Mouse (Mus musculus) erythroblast, embryonic 14.5 days (primary cell): ENCODE measurements around the gene Meis2.

Experiments
- GATA1 ChIP-seq: IDR thresholded peaks from 2 replicates; pipeline ENCODE4 v1.6.1; 2012; ENCODE audit warnings: low read length, inconsistent platforms, mixed read lengths
- TAL1 ChIP-seq: IDR thresholded peaks from 3 replicates; pipeline ENCODE4 v1.6.1; 2012; ENCODE audit warnings: low read length, inconsistent platforms, mixed read lengths

- TF ChIP-seq GATA1 = no peak
- no peak for TF ChIP-seq TAL1
Observed at GRCm38 (mm10) chr2:115817959-115818358, 247.7 kb downstream of the Meis2 start.
